In the genomic region with DNA sequence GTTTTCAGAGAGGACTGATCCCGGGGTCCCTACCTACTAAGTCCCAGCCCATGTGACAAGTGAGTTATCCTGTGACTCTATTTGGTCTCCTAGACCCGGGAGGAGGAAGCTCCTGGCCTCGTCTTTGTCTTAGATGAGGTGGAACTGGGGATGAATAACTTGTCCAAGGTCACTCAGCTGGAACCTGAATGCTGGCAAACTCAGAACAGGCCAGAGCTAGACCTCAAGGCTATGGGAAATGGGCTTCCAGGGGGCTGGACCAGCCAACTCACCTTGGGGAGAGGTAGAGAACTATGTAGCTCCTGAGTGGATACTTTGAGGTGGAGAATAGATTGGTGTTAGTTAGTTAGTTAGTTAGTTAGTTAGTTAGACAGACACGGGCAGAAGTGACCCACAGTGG, we compare ENCODE assay signal across 21 mouse cellular contexts. TPM values are rescaled to one million over a fixed set of nuclear protein-coding genes. Genes with fewer than 3 reads are reported as not detected.
A peak's percentile ranks its signal among the peaks of the same experiment; 100 is the strongest.
DNase-seq lines count a peak whose midpoint lies in the region; ATAC-seq lines count a peak whose summit lies in the region.
"Had no signal": no experiment of that assay in that cellular context is flagged by ENCODE, and none has a peak within 500 bp of the region (broad histone marks: within the 10 kb centered on the region; RNA-seq: fewer than 3 reads in every experiment).

No protein-coding gene starts in this region.

- H3K36me3 ChIP-seq in heart, embryonic 12.5 days: no peaks in the 10 kb centered on the region
- no peaks in the 10 kb centered on the region for H3K36me3 ChIP-seq in heart, embryonic 11.5 days (ENCODE audit: control insufficient read depth, insufficient read depth, low read length)
- no peaks in the 10 kb centered on the region for H3K36me3 ChIP-seq in embryonic facial prominence, embryonic 15.5 days
- H3K36me3 ChIP-seq: embryonic facial prominence, embryonic 13.5 days; hindbrain, embryonic 12.5 days; limb, embryonic 12.5 days; midbrain, embryonic 15.5 days; neural tube, embryonic 12.5 days had no signal

- H3K4me3 ChIP-seq in heart, embryonic 12.5 days: no peak overlapping the region; the same call in 1 of the 2 replicates
- H3K4me3 ChIP-seq in heart, embryonic 11.5 days (ENCODE audit: low read depth, low read length): no peak overlapping the region
- H3K4me3 ChIP-seq in embryonic facial prominence, embryonic 15.5 days (replicated peaks): no peak overlapping the region
- H3K4me3 ChIP-seq: hindbrain, embryonic 12.5 days; midbrain, embryonic 15.5 days; neural tube, embryonic 12.5 days had no signal

- WGBS in heart, embryonic 12.5 days: 57% methylated on average over 4 of the region's 4 CpGs
- WGBS in heart, embryonic 11.5 days (ENCODE audit: insufficient replicate concordance): 60% methylated on average over 4 of the region's 4 CpGs
- 64% methylated on average over 4 of the region's 4 CpGs for WGBS in embryonic facial prominence, embryonic 15.5 days

- no peak overlapping the region for H3K9ac ChIP-seq in heart, embryonic 12.5 days
- H3K9ac ChIP-seq in heart, embryonic 11.5 days (ENCODE audit: low read depth, low read length): no peak overlapping the region
- H3K9ac ChIP-seq in embryonic facial prominence, embryonic 15.5 days: no peak overlapping the region
- H3K9ac ChIP-seq: embryonic facial prominence, embryonic 13.5 days; hindbrain, embryonic 12.5 days; limb, embryonic 12.5 days; liver, postnatal 0 days; midbrain, embryonic 15.5 days; neural tube, embryonic 12.5 days had no signal

- H3K4me1 ChIP-seq in heart, embryonic 12.5 days (replicated peaks): peaks cover 31% of the 10 kb centered on the region
- peaks cover 18% of the 10 kb centered on the region for H3K4me1 ChIP-seq in heart, embryonic 11.5 days (ENCODE audit: control insufficient read depth, insufficient read depth, low read length)
- H3K4me1 ChIP-seq in embryonic facial prominence, embryonic 15.5 days: peaks cover 27% of the 10 kb centered on the region

- peak overlapping the region; percentile 87; the same call in 1 of the 2 replicates for H3K4me2 ChIP-seq in heart, embryonic 12.5 days
- H3K4me2 ChIP-seq in heart, embryonic 11.5 days: no peak overlapping the region
- H3K4me2 ChIP-seq in embryonic facial prominence, embryonic 15.5 days (replicated peaks): peak overlapping the region; percentile 92; the same call in 1 of the 2 replicates
- H3K4me2 ChIP-seq: hindbrain, embryonic 12.5 days; midbrain, embryonic 15.5 days; neural tube, embryonic 12.5 days had no signal

- DNase-seq in adrenal gland, postnatal 14 days: peak; percentile 9
- no peak for DNase-seq in adrenal gland, adult 2 months
- DNase-seq in kidney, postnatal 36 days: peak; percentile 43 to 54
- DNase-seq in kidney, adult 11 months: no peak
- DNase-seq in lung, postnatal 25 days (ENCODE audit: low spot score): no peak
- DNase-seq: cerebellum, adult 11 months; cerebellum, postnatal 36 days; kidney, postnatal 4 days; layer of hippocampus, postnatal 36 days; liver, postnatal 0 days; right cerebral cortex, postnatal 25 days had no signal

- H3K27me3 ChIP-seq in heart, embryonic 12.5 days (replicated peaks): peaks cover 33% of the 10 kb centered on the region
- peaks cover 47% of the 10 kb centered on the region for H3K27me3 ChIP-seq in heart, embryonic 11.5 days (ENCODE audit: control insufficient read depth, insufficient read depth, low read length)
- peaks cover 52% of the 10 kb centered on the region for H3K27me3 ChIP-seq in embryonic facial prominence, embryonic 15.5 days

- H3K27ac ChIP-seq in heart, embryonic 12.5 days (ENCODE audit: poor library complexity, severe bottlenecking): no peak overlapping the region
- H3K27ac ChIP-seq in heart, embryonic 11.5 days (ENCODE audit: low read depth, low read length): no peak overlapping the region
- H3K27ac ChIP-seq in embryonic facial prominence, embryonic 15.5 days (replicated peaks): no peak overlapping the region
- H3K27ac ChIP-seq: embryonic facial prominence, embryonic 13.5 days; hindbrain, embryonic 12.5 days; limb, embryonic 12.5 days; midbrain, embryonic 15.5 days; neural tube, embryonic 12.5 days had no signal

- no peak for ATAC-seq in heart, embryonic 12.5 days (ENCODE audit: insufficient number of reproducible peaks, low FRiP score)
- ATAC-seq in heart, embryonic 11.5 days (replicated peaks; ENCODE audit: insufficient number of reproducible peaks, low FRiP score, low TSS enrichment): no peak
- no peak for ATAC-seq in embryonic facial prominence, embryonic 15.5 days (ENCODE audit: insufficient number of reproducible peaks, low FRiP score, low TSS enrichment, low read depth)
- ATAC-seq: intestine, embryonic 16.5 days; liver, postnatal 0 days; midbrain, embryonic 15.5 days had no signal

- H3K9me3 ChIP-seq in heart, embryonic 12.5 days (replicated peaks): no peaks in the 10 kb centered on the region
- no peaks in the 10 kb centered on the region for H3K9me3 ChIP-seq in heart, embryonic 11.5 days (replicated peaks; ENCODE audit: control insufficient read depth, low read length)
- H3K9me3 ChIP-seq in embryonic facial prominence, embryonic 15.5 days (replicated peaks): no peaks in the 10 kb centered on the region
- H3K9me3 ChIP-seq: embryonic facial prominence, embryonic 13.5 days; hindbrain, embryonic 12.5 days; limb, embryonic 12.5 days; midbrain, embryonic 15.5 days; neural tube, embryonic 12.5 days had no signal

RNA-seq across cellular contexts. Expression of a gene that starts 2.1 kb away (rescaled TPM):
- total RNA-seq in adrenal gland, postnatal 14 days (2021): 77.0 and 81.6 TPM in 2 replicates
- 10 to 100 TPM; 34.5 to 87.0 TPM for total RNA-seq in adrenal gland, adult 2 months (2021)
- polyA plus RNA-seq in adrenal gland, adult 2 months (2012; rRNA removed): 90.6 and 134 TPM in 2 replicates
- polyA plus RNA-seq in heart, embryonic 12.5 days (2016; fragmentation: Nextera tagmentation; extraction: Ambion mirVana): 72.8 and 75.2 TPM in 2 replicates
- polyA plus RNA-seq in heart, embryonic 11.5 days (2014; fragmentation: Nextera tagmentation; extraction: Ambion mirVana): 38.7 TPM in 2 replicates
- polyA plus RNA-seq in embryonic facial prominence, embryonic 15.5 days (2015; fragmentation: Nextera tagmentation; extraction: Ambion mirVana): 116 and 122 TPM in 2 replicates
- total RNA-seq: CH12.LX had no signal

Comparison
In these comparisons a context has a peak if more than half of its experiments do, and no peak if none do; other contexts are left out.
1. DNase-seq: peak in adrenal gland, postnatal 14 days (single experiment) and kidney, postnatal 36 days (2 of 2); none in adrenal gland, adult 2 months (single experiment), kidney, adult 11 months (single experiment) and lung, postnatal 25 days (single experiment).